Mouse (Mus musculus) layer of hippocampus, adult 18-20 months (tissue): ENCODE results near the gene I0C0044D17Rik. TPM values are rescaled to one million over a fixed set of nuclear protein-coding genes. Genes with fewer than 3 reads are reported as not detected.

ENCODE experiments used
- DNase-seq, 2 experiments: peaks; one replicate each; pipeline ENCODE4 v3.0.0; 2022; ENCODE audit warnings: low spot score in 2 of 2
- total RNA-seq, 2 experiments: library from RNA; stranded (reverse); gene quantifications; 2 replicates each; pipeline ENCODE4 v1.2.3; 2021

Gene I0C0044D17Rik
- total RNA-seq, 2 experiments from 2014 or later, result not detected

GRCm38 (mm10) chr4:98778219-98778618 is 45.4 kb downstream of the I0C0044D17Rik start:
- no peak for DNase-seq

DNA sequence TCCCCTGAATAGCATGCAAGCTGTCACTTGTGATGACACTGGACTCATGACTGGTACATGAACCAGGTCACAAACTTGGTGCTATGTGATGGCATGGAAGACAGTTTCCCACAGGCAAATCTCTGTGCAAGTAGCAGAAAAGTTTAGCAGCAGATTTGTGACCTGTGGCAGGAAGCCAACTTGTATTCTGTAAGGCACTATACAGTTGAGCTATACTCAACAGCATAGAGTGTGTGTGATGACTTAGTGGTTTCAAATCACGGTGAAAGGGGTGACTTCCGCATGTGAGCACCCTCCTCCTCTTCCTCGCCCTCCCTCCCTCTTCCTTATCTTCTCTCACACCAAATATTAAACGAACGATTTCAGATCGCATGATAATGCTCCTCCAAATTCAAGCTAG is 46.2 kb downstream of the I0C0044D17Rik start:
- no peak for DNase-seq

DNA sequence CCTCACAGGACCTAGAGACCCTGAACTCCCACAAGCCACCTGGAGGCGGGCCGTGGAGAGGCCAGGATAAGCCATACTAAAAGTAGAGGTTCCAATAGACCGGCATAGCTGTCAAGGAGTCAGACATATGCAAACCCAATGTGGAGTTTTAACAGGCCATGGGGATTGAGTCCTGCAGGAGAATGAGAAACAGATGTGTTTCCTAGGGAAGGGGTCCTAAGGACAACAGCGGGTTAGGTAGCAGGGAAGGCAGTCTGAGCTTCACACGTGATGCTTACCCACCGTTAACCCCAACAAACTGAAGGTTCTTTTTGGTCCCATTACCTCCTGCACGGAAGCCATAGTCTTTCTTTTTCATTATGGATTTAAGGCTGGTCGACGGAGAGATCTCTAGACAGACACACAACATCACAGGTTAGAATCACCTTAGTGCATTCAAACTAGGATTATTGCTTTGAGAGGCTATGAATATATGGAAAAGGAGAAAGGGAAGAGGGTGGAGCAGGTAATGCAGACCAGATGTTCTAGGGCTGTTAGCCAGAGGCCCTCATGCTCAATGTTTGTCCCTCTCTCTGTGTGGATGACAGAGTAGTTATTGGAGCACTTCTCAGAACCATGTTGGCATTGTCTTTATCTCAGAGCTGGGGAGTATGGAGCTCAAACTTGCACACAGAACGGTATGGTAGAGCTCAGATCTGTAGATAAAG is 46.8 kb downstream of the I0C0044D17Rik start:
- no peak for DNase-seq

DNA sequence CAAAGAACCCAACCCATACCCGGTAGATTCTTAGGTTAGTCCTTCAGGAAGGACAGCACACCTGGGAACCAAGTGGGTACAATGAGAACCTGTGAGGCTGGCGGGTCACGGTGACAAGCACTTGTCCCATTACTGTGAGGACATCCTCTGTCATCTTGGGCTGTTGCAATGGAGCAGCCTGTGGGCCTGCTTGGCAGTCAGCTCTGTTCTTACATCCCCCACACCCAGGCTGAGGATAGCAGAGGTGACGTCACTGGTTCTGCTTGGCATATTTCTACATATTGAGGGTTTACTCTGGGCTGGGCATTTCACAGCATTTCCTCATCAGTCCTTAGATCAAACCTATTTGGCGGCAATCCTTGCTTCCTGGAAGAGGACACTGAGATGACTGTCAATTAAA is 49.9 kb downstream of the I0C0044D17Rik start:
- no peak for DNase-seq

Other genes starting within 250 kb of the I0C0044D17Rik start
- not detected for gene L1td1, start 97.1 kb downstream of the I0C0044D17Rik start, total RNA-seq
- gene Kank4, start 6.3 kb downstream of the I0C0044D17Rik start, total RNA-seq, result 1 to 10 TPM; 2.1 to 3.8 TPM
- gene Usp1, start 100.0 kb upstream of the I0C0044D17Rik start, total RNA-seq, result 10 to 100 TPM; 24.8 to 32.4 TPM
- gene Angptl3, start 207.1 kb upstream of the I0C0044D17Rik start, total RNA-seq, result not detected